Mouse (Mus musculus) lung, postnatal 14 days (tissue): Measurements from ENCODE around the gene Otud7b.
A peak's percentile ranks its signal among the peaks of the same experiment; 100 is the strongest.
"Not testable (repeated sequence)": the region's sequence is repeated elsewhere in the genome, so short reads cannot be mapped to it uniquely, and the experiment has no call there.

Experiments used
- DNase-seq: peaks from one replicate; pipeline ENCODE4 v3.0.0; 2021

The Otud7b gene

GRCm38 (mm10) chr3:96151836-96152235 lies 47.5 kb downstream of the Otud7b start:
- DNase-seq: no peak

- no peak for DNase-seq
Measured at GRCm38 (mm10) chr3:96152611-96153010, 48.3 kb downstream of the Otud7b start.

GRCm38 (mm10) chr3:96155501-96155900 lies 51.2 kb downstream of the Otud7b start:
- no peak for DNase-seq

GRCm38 (mm10) chr3:96159820-96160219 lies 55.5 kb downstream of the Otud7b start:
- no peak for DNase-seq

GRCm38 (mm10) chr3:96160222-96160802 lies 56.0 kb downstream of the Otud7b start:
- DNase-seq: peak; percentile 44

GRCm38 (mm10) chr3:96160803-96161516 lies 56.6 kb downstream of the Otud7b start:
- DNase-seq: peak; percentile 61

GRCm38 (mm10) chr3:96161869-96162840 lies 57.8 kb downstream of the Otud7b start, which contains the start of gene Mtmr11:
TSS of gene Mtmr11 (plus strand) at chr3:96162004.
- DNase-seq: peak; percentile 29

- no peak for DNase-seq
Measured at GRCm38 (mm10) chr3:96163040-96163439, 58.7 kb downstream of the Otud7b start.

GRCm38 (mm10) chr3:96168466-96169158 lies 64.3 kb downstream of the Otud7b start:
- DNase-seq: no peak

- DNase-seq: no peak
Measured at GRCm38 (mm10) chr3:96170276-96170675, 65.9 kb downstream of the Otud7b start.

- DNase-seq: no peak
Measured at GRCm38 (mm10) chr3:96170976-96171545, 66.7 kb downstream of the Otud7b start.

- no peak for DNase-seq
Measured at GRCm38 (mm10) chr3:96171583-96172196, 67.4 kb downstream of the Otud7b start.

GRCm38 (mm10) chr3:96172197-96173178 lies 68.2 kb downstream of the Otud7b start, which contains the start of gene Sf3b4:
TSS of gene Sf3b4 (plus strand) at chr3:96172332.
- DNase-seq: peak; percentile 87

GRCm38 (mm10) chr3:96173185-96173584 lies 68.9 kb downstream of the Otud7b start:
- no peak for DNase-seq

GRCm38 (mm10) chr3:96174042-96174441 lies 69.7 kb downstream of the Otud7b start:
- DNase-seq: not testable (repeated sequence)

- no peak for DNase-seq
Measured at GRCm38 (mm10) chr3:96175251-96175650, 70.9 kb downstream of the Otud7b start.

- no peak for DNase-seq
Measured at GRCm38 (mm10) chr3:96178427-96178826, 74.1 kb downstream of the Otud7b start.

GRCm38 (mm10) chr3:96178902-96179301 lies 74.6 kb downstream of the Otud7b start:
- DNase-seq: no peak

GRCm38 (mm10) chr3:96179531-96179930 lies 75.2 kb downstream of the Otud7b start:
- DNase-seq: peak; percentile 46

GRCm38 (mm10) chr3:96180727-96181477 lies 76.6 kb downstream of the Otud7b start, which contains the start of gene Sv2a:
TSS of gene Sv2a (plus strand) at chr3:96181151.
- DNase-seq: peak; percentile 37
